Mouse (Mus musculus) limb, embryonic 11.5 days (tissue): ENCODE measurements around the gene Drd2. TPM values are rescaled to one million over a fixed set of nuclear protein-coding genes. Genes with fewer than 3 reads are reported as not detected.

Experiments used
- ATAC-seq: fragments of 200-750 bp; cut with Nextera tagmentation; 2 replicates; pipeline ENCODE4 v1.8.0; 2017; ENCODE audit warnings: low read depth; ENCODE audit not compliant: insufficient number of reproducible peaks, low FRiP score, low TSS enrichment
- DNase-seq: peaks from one replicate; pipeline ENCODE4 v3.0.0-alpha.2; 2015; ENCODE audit warnings: low spot score
- H3K27ac ChIP-seq: fragments of 300-500 bp; sonication (generic); replicated peaks from 2 replicates; pipeline ENCODE4 v1.5.1; 2014; ENCODE audit warnings: low read depth, mild to moderate bottlenecking, low read length
- H3K27me3 ChIP-seq: fragments of 300-500 bp; sonication (generic); 2 replicates; pipeline ENCODE4 v1.6.1; 2014; ENCODE audit warnings: mild to moderate bottlenecking, low read length, mixed read lengths; ENCODE audit not compliant: control insufficient read depth, insufficient read depth
- H3K36me3 ChIP-seq: fragments of 300-500 bp; sonication (generic); 2 replicates; pipeline ENCODE4 v1.6.1; 2014; ENCODE audit warnings: mild to moderate bottlenecking, low read length, moderate library complexity, mixed read lengths; ENCODE audit not compliant: control insufficient read depth, insufficient read depth
- H3K4me1 ChIP-seq: fragments of 300-500 bp; sonication (generic); 2 replicates; pipeline ENCODE4 v1.6.1; 2014; ENCODE audit warnings: low read length, mixed read lengths; ENCODE audit not compliant: control insufficient read depth, insufficient read depth
- H3K4me2 ChIP-seq: fragments of 300-500 bp; sonication (generic); 2 replicates; pipeline ENCODE4 v1.6.1; 2014; ENCODE audit warnings: low read depth, mild to moderate bottlenecking, moderate library complexity; ENCODE audit not compliant: severe bottlenecking
- H3K4me3 ChIP-seq: fragments of 300-500 bp; sonication (generic); 2 replicates; pipeline ENCODE4 v1.5.1; 2014; ENCODE audit warnings: low read depth, low read length
- H3K9ac ChIP-seq: fragments of 300-500 bp; sonication (generic); 2 replicates; pipeline ENCODE4 v1.6.1; 2014; ENCODE audit warnings: mild to moderate bottlenecking, low read length
- H3K9me3 ChIP-seq: fragments of 300-500 bp; sonication (generic); 2 replicates; pipeline ENCODE4 v1.6.1; 2016; ENCODE audit warnings: low read length; ENCODE audit not compliant: control insufficient read depth
- WGBS: fragments of 180-500 bp; shearing (Covaris S2); extraction: QIAGEN DNeasy Blood & Tissue Kit; methylation state at CpG from one replicate; pipeline ENCODE4 v1.1.7; 2014; 5-methylcytosine and 5-hydroxymethylcytosine counted together
- polyA plus RNA-seq: library from polyadenylated mRNA; unstranded; fragments of >200 nt; fragmentation: Nextera tagmentation; extraction: Ambion mirVana; gene quantifications from 2 replicates; pipeline ENCODE4 v1.2.1, GENCODE M21; 2014

Gene Drd2
- polyA plus RNA-seq, 1 experiment from 2014 or later, result not detected

DNA sequence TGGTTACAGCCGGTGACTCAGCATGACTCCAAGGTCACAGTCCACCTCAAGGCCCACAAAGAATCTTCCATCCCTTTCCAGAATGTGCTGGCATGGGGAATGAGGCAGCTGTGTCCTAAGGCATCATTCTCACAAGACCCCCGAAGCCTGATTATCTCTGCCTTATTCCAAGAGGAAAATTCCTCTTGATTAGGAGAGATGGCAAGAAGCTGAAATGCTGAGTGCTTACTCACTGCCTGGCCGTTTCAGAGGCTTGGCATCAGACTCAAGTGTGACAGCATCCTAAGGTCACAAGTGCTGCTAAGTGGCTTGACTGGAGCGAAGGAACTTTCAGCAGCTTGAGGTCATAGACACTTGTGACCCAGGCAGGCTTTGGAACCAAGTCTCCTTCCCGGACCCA is 70.2 kb downstream of the Drd2 start:
- WGBS, result 82% methylated on average over 5 of the region's 5 CpGs
- H3K27me3 ChIP-seq, result no peaks in the 10 kb centered on the region
- H3K9me3 ChIP-seq, result no peaks in the 10 kb centered on the region
- no peak overlapping the region for H3K4me2 ChIP-seq
- no peak overlapping the region for H3K4me3 ChIP-seq
- no peak for DNase-seq
- no peaks in the 10 kb centered on the region for H3K36me3 ChIP-seq
- H3K9ac ChIP-seq, result no peak overlapping the region
- H3K27ac ChIP-seq, result no peak overlapping the region
- no peak for ATAC-seq
- H3K4me1 ChIP-seq, result no peaks in the 10 kb centered on the region

DNA sequence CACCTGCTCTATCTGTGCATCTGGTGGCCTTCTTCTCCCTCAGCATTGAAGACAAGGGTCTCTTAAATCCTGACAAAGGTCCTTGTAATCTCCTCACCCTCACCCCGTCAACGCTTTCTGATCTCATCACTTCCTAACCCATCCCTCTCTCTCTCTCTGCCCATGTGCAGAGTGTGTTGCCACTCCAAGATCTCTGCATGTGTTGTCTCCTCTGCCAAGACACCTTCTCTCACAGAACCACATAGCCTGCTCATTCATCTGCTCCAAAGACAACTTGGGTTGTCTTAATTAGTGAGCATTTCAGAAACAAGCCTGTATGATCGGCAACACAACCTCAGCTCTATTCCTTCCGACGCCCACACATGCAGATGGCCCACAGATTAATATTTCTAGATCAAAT is 83.4 kb downstream of the Drd2 start:
- no peak overlapping the region for H3K4me2 ChIP-seq
- DNase-seq, result no peak
- 91% methylated on average over 5 of the region's 5 CpGs for WGBS
- no peaks in the 10 kb centered on the region for H3K9me3 ChIP-seq
- no peaks in the 10 kb centered on the region for H3K27me3 ChIP-seq
- no peaks in the 10 kb centered on the region for H3K4me1 ChIP-seq
- H3K27ac ChIP-seq, result no peak overlapping the region
- no peak overlapping the region for H3K9ac ChIP-seq
- ATAC-seq, result no peak
- no peaks in the 10 kb centered on the region for H3K36me3 ChIP-seq
- H3K4me3 ChIP-seq, result no peak overlapping the region

DNA sequence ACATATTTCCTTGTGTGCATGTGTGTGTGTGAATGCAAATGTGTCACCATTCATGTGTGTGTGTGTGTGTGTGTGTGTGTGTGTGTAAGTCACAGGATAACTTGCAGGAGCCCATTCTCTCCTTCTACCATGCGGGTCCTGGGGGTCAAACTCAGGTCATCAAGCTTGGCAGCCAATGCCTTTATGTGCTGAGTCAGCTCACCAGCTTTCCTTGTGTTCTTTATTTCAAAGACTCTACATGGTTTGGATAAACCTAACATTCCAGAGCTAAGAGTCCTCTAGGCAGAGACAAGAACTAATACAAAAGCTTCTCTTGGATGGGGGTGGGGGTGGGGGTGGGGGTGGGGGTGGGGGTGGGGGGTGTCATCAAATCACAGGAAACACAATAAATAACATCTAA is 85.2 kb downstream of the Drd2 start:
- Histone ChIP-seq H3K27me3 (no peaks in the 10 kb centered on the region), H3K9me3 (no peaks in the 10 kb centered on the region), H3K36me3 (no peaks in the 10 kb centered on the region), H3K4me2 (no peak overlapping the region), H3K4me1 (no peaks in the 10 kb centered on the region), H3K27ac (no peak overlapping the region), H3K9ac (no peak overlapping the region), H3K4me3 (no peak overlapping the region)
- ATAC-seq (no peak), DNase-seq (no peak)
- 45% methylated on average over 1 of the region's 1 CpGs for WGBS

DNA sequence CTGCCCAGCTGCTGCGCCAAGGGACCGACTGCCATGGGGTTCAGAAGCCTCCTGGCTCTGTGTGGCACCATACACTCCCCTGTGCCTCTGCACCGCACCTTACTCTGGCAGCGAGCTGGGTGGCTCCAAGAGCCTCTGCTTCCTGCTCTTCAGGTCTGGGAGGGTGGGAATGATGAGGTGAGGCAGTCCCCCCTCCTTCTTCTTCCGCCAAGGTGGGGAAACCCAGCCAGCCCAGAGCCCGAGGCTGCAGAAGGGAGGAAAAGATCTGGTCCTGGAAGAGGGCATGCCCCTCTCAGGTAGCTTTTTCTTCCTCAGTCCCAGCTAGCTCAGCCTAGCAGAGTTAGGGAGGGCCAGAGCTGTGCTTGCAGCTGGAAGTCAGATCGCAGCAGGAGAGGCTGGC is 86.5 kb downstream of the Drd2 start, which contains the start of gene Ankk1:
TSS of gene Ankk1 (minus strand) at position 101 of the 400 bp plus-strand sequence.
- ATAC-seq (no peak), DNase-seq (no peak)
- Histone ChIP-seq H3K4me1 (no peaks in the 10 kb centered on the region), H3K4me2 (no peak within 1 kb of the TSS), H3K9ac (no peak within 1 kb of the TSS), H3K36me3 (no peaks in the 10 kb centered on the region), H3K9me3 (no peaks in the 10 kb centered on the region), H3K27ac (no peak within 1 kb of the TSS), H3K27me3 (no peaks in the 10 kb centered on the region), H3K4me3 (no peak within 1 kb of the TSS)
- WGBS, result 81% methylated on average over 7 of the region's 7 CpGs

DNA sequence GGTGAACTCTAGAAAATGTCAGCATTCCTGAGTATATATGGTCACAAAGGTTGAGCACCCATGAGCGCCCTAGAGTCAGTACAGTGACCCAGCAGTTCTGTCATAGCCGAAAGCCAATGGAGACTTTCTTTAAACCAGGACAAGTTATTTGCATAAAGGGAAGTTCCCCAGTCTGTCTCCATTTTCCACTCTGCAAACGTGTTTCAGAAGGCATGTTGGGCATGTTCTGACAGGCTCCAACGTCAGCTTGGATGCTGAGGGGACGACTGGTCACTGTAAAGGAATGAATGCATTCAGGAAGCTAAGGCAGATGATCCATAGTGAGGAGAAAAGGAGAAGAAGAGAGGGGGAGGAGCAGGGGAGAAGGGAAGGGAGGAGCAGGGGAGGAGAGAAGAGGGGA is 87.1 kb downstream of the Drd2 start:
- H3K9ac ChIP-seq, result no peak overlapping the region
- H3K27ac ChIP-seq, result no peak overlapping the region
- no peaks in the 10 kb centered on the region for H3K27me3 ChIP-seq
- no peak for ATAC-seq
- no peaks in the 10 kb centered on the region for H3K4me1 ChIP-seq
- no peaks in the 10 kb centered on the region for H3K9me3 ChIP-seq
- no peak for DNase-seq
- no peaks in the 10 kb centered on the region for H3K36me3 ChIP-seq
- H3K4me2 ChIP-seq, result no peak overlapping the region
- no peak overlapping the region for H3K4me3 ChIP-seq
- 77% methylated on average over 5 of the region's 5 CpGs for WGBS

DNA sequence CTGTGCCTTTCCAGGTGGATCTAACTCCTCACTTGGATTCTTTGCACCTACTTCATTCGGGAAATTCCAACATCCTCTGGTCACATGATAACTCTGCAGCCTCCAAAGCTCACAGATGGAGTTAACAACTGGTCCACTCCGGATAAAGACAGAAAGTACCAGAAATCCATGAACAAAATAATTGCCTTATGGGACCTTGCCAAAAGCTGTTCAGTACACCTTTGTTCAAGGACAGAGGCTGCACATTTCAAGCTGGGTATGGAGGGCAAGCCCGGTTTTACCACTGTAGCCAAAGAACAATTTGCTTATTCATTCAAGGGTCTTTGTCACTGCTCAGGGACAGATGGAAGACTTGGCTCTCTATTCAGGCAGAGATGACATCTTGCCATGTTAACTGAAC is 102.2 kb downstream of the Drd2 start:
- Histone ChIP-seq H3K27ac (no peak overlapping the region), H3K4me3 (no peak overlapping the region), H3K4me2 (no peak overlapping the region), H3K36me3 (no peaks in the 10 kb centered on the region), H3K9ac (no peak overlapping the region), H3K4me1 (no peaks in the 10 kb centered on the region), H3K27me3 (no peaks in the 10 kb centered on the region), H3K9me3 (no peaks in the 10 kb centered on the region)
- 83% methylated on average over 3 of the region's 3 CpGs for WGBS
- ATAC-seq, result no peak
- no peak for DNase-seq

DNA sequence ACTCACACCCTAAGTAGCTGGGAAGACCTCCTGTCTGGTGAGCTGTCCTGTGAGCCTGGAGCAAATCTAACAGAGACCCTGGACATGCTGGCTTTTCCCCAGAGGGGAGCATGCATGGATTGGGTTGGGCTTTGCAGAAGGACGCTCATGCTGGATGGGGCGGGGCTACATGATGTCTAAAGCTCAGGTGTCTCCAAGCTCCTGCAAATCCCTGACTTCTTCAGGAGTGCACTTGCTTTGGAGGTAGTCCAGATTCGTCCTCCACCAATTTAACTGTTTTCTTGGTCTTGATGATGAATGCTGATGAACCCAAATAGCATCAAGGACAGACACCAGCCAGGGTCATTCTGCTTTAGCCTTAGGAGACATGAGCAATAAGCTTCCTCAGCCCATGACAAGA is 110.1 kb downstream of the Drd2 start:
- no peaks in the 10 kb centered on the region for H3K27me3 ChIP-seq
- no peak overlapping the region for H3K27ac ChIP-seq
- H3K9ac ChIP-seq, result no peak overlapping the region
- ATAC-seq (no peak), DNase-seq (no peak)
- H3K36me3 ChIP-seq, result no peaks in the 10 kb centered on the region
- H3K4me1 ChIP-seq, result no peaks in the 10 kb centered on the region
- no peaks in the 10 kb centered on the region for H3K9me3 ChIP-seq
- no peak overlapping the region for H3K4me3 ChIP-seq
- 74% methylated on average over 3 of the region's 3 CpGs for WGBS
- H3K4me2 ChIP-seq, result no peak overlapping the region

DNA sequence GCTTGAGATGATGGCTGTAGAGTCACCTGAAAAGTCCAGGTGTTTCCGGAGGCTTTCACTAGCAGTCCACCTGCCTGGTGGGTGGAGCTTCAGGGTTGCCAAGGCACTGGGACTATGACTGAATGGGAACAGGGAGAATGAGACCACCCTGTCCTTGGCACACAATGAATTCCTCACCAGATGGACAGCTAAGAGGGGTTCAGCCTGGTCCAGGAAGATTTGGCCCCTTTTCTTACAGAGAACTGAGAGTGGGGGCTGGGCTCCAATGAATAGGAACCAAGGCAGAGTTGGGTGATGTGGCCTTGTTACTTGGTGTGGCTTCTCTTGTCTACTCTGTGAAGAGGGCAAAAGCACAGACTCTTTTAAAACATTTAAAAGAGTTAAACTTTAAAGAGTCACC is 112.0 kb downstream of the Drd2 start:
- Histone ChIP-seq H3K36me3 (no peaks in the 10 kb centered on the region), H3K9me3 (no peaks in the 10 kb centered on the region), H3K9ac (no peak overlapping the region), H3K27ac (no peak overlapping the region), H3K4me2 (no peak overlapping the region), H3K4me3 (no peak overlapping the region), H3K27me3 (no peaks in the 10 kb centered on the region), H3K4me1 (no peaks in the 10 kb centered on the region)
- DNase-seq, result no peak
- ATAC-seq, result no peak
- WGBS, result 97% methylated on average over 1 of the region's 1 CpGs

DNA sequence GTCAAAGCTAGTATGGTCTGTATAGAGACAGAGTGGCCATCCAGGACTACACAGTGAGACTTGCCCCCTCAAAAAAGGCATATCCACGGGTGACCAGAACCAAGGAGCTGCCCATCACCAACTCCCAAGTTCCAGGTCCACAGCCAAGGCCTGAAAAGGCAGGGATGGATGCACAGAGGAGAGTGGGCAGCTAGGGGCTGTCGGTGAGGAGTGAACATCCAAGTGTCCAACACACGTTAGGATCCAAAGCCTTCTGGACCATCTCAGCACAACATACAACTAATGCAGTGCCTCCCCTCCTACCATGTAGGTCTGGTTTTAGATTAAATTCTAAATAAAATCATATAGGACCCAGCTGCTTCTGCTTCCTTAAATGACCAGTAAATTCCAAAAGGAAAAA is 115.7 kb downstream of the Drd2 start:
- no peak overlapping the region for H3K4me3 ChIP-seq
- no peak overlapping the region for H3K9ac ChIP-seq
- DNase-seq (no peak), ATAC-seq (no peak)
- H3K4me1 ChIP-seq, result no peaks in the 10 kb centered on the region
- H3K27me3 ChIP-seq, result no peaks in the 10 kb centered on the region
- H3K9me3 ChIP-seq, result no peaks in the 10 kb centered on the region
- 85% methylated on average over 3 of the region's 3 CpGs for WGBS
- H3K27ac ChIP-seq, result no peak overlapping the region
- H3K4me2 ChIP-seq, result no peak overlapping the region
- H3K36me3 ChIP-seq, result no peaks in the 10 kb centered on the region
